ENCODE assay signal across 8 mouse cellular contexts in genomic region chr14:44989017-44989721, GRCm38 (mm10). TPM values are rescaled to one million over a fixed set of nuclear protein-coding genes. Genes with fewer than 3 reads are reported as not detected.
DNase-seq lines count a peak whose midpoint lies in the region; ATAC-seq and TF ChIP-seq lines count a peak whose summit lies in the region.

No protein-coding gene starts in this region.

- peaks cover 23% of the 10 kb centered on the region for H3K27me3 ChIP-seq in erythroblast, embryonic 14.5 days (ENCODE audit: control insufficient read depth)
- no peaks in the 10 kb centered on the region for H3K27me3 ChIP-seq in spleen, adult 2 months (ENCODE audit: control insufficient read depth, insufficient read depth, low read length)
- peaks cover 40% of the 10 kb centered on the region for H3K27me3 ChIP-seq in heart, embryonic 12.5 days (replicated peaks)
- H3K27me3 ChIP-seq in limb, embryonic 11.5 days (ENCODE audit: control insufficient read depth, insufficient read depth, low read length), result peaks cover 17% of the 10 kb centered on the region

- H3K27ac ChIP-seq in spleen, adult 2 months (ENCODE audit: insufficient read depth, low read length), result peak overlapping the region; percentile 55
- no peak overlapping the region for H3K27ac ChIP-seq in heart, embryonic 12.5 days (ENCODE audit: poor library complexity, severe bottlenecking)
- no peak overlapping the region for H3K27ac ChIP-seq in limb, embryonic 11.5 days (replicated peaks; ENCODE audit: low read depth, low read length)

- H3K9ac ChIP-seq in heart, embryonic 12.5 days, result peak overlapping the region; percentile 40
- peak overlapping the region; percentile 30; the same call in 1 of the 2 replicates for H3K9ac ChIP-seq in limb, embryonic 11.5 days (ENCODE audit: low read length)

- H3K4me3 ChIP-seq in erythroblast, embryonic 14.5 days (replicated peaks), result peak overlapping the region; percentile 58
- H3K4me3 ChIP-seq in spleen, adult 2 months (ENCODE audit: extremely low read depth, insufficient read depth, insufficient read length), result peak overlapping the region; percentile 66
- H3K4me3 ChIP-seq in heart, embryonic 12.5 days, result peak overlapping the region; percentile 47
- peak overlapping the region; percentile 43 for H3K4me3 ChIP-seq in limb, embryonic 11.5 days (ENCODE audit: low read depth, low read length)

- no peak for TF ChIP-seq POLR2A in spleen, adult 2 months (IDR thresholded peaks at IDR 0.05; ENCODE audit: low read depth, low read length)

- TF ChIP-seq CTCF in spleen, adult 2 months (IDR thresholded peaks at IDR 0.05; ENCODE audit: extremely low read depth, insufficient read depth, insufficient read length, insufficient replicate concordance), result no peak

- peak in 1 of 2 experiments; percentile 13 for DNase-seq in spleen, adult 2 months (ENCODE audit: low read depth in 1 of 2, low spot score in 2 of 2)
- DNase-seq in spleen, adult 12 weeks (ENCODE audit: low spot score), result no peak
- DNase-seq in limb, embryonic 11.5 days (ENCODE audit: low spot score), result peak; percentile 46
- DNase-seq in naive thymus-derived CD4-positive, alpha-beta T cell, adult 2 months (ENCODE audit: low read depth), result peak; percentile 51
- no peak for DNase-seq in c-Kit-positive CD71-positive TER-119-positive erythroid progenitor cells, embryonic 14.5 days (ENCODE audit: low spot score)

- no peak for ATAC-seq in erythroblast, adult 5-6 weeks (replicated peaks; ENCODE audit: low FRiP score, poor library complexity, severe bottlenecking)
- no peak for ATAC-seq in heart, embryonic 12.5 days (ENCODE audit: insufficient number of reproducible peaks, low FRiP score)
- peak; percentile 27; the same call in 1 of the 2 replicates for ATAC-seq in limb, embryonic 11.5 days (ENCODE audit: insufficient number of reproducible peaks, low FRiP score, low TSS enrichment, low read depth)

- 5% methylated on average over 45 of the region's 45 CpGs for WGBS in spleen, adult 2 months
- 1% methylated on average over 45 of the region's 45 CpGs for WGBS in heart, embryonic 12.5 days
- 2% methylated on average over 45 of the region's 45 CpGs for WGBS in limb, embryonic 11.5 days

- H3K4me1 ChIP-seq in erythroblast, embryonic 14.5 days (ENCODE audit: control insufficient read depth), result peaks cover 15% of the 10 kb centered on the region
- H3K4me1 ChIP-seq in spleen, adult 2 months (ENCODE audit: control insufficient read depth, insufficient read depth, insufficient read length), result peaks cover 13% of the 10 kb centered on the region; the same call in 1 of the 2 replicates
- peaks cover 13% of the 10 kb centered on the region for H3K4me1 ChIP-seq in heart, embryonic 12.5 days (replicated peaks)
- 0 out of 2 replicates have a peak, but pooled peaks cover 3% of the 10 kb centered on the region for H3K4me1 ChIP-seq in limb, embryonic 11.5 days (ENCODE audit: control insufficient read depth, insufficient read depth, low read length)

- H3K9me3 ChIP-seq in erythroblast, embryonic 14.5 days (ENCODE audit: control insufficient read depth, low read length), result no peaks in the 10 kb centered on the region
- H3K9me3 ChIP-seq in heart, embryonic 12.5 days (replicated peaks), result no peaks in the 10 kb centered on the region
- no peaks in the 10 kb centered on the region for H3K9me3 ChIP-seq in limb, embryonic 11.5 days (ENCODE audit: control insufficient read depth, low read length)

- peak overlapping the region; percentile 98 for H3K4me2 ChIP-seq in heart, embryonic 12.5 days
- H3K4me2 ChIP-seq in limb, embryonic 11.5 days (ENCODE audit: low read depth, severe bottlenecking), result peak overlapping the region; percentile 64

- no peaks in the 10 kb centered on the region for H3K36me3 ChIP-seq in erythroblast, embryonic 14.5 days (ENCODE audit: control insufficient read depth)
- H3K36me3 ChIP-seq in spleen, adult 2 months (ENCODE audit: control insufficient read depth, insufficient read depth, low read length), result no peaks in the 10 kb centered on the region
- H3K36me3 ChIP-seq in heart, embryonic 12.5 days, result no peaks in the 10 kb centered on the region
- H3K36me3 ChIP-seq in limb, embryonic 11.5 days (ENCODE audit: control insufficient read depth, insufficient read depth, low read length), result no peaks in the 10 kb centered on the region

RNA-seq across cellular contexts. Expression of gene Ptger2, which starts 1.2 kb away (rescaled TPM):
- 0.01 and 0.02 TPM in 2 replicates for polyA plus RNA-seq in erythroblast, embryonic 14.5 days (2012)
- 0.21 and 1.7 TPM in 2 replicates for total RNA-seq in erythroblast, adult 5-6 weeks (2015; ENCODE audit: low replicate concordance)
- 0.42 and 0.85 TPM in 2 replicates for total RNA-seq in erythroblast, adult 5-6 weeks (2017; ENCODE audit: low replicate concordance)
- 3.8 and 4.9 TPM in 2 replicates for polyA plus RNA-seq in spleen, adult 2 months (2012; rRNA removed)
- polyA plus RNA-seq in heart, embryonic 12.5 days (2016; fragmentation: Nextera tagmentation; extraction: Ambion mirVana), result 0.04 TPM in 1 of 2 replicates, not detected in the other
- 0.07 TPM in 1 of 2 replicates, not detected in the other for polyA plus RNA-seq in limb, embryonic 11.5 days (2014; fragmentation: Nextera tagmentation; extraction: Ambion mirVana)

Comparison
In these comparisons a context has a peak if more than half of its experiments do, and no peak if none do; other contexts are left out.
1. DNase-seq: peak in limb, embryonic 11.5 days (single experiment) and naive thymus-derived CD4-positive, alpha-beta T cell, adult 2 months (single experiment); none in spleen, adult 12 weeks (single experiment) and c-Kit-positive CD71-positive TER-119-positive erythroid progenitor cells, embryonic 14.5 days (single experiment).
2. Peak in every context shown above with its lines, with median percentiles within 50 percentile points of each other: H3K4me3 ChIP-seq.